Mouse (Mus musculus): Measurements from ENCODE around the gene Mios. TPM values are rescaled to one million over a fixed set of nuclear protein-coding genes. Genes with fewer than 3 reads are reported as not detected.

Gene Mios
- 13.1 and 14.3 TPM in 2 replicates for polyA plus RNA-seq (2015; fragmentation: Nextera tagmentation; extraction: Ambion mirVana)

GRCm38 (mm10) chr6:8209047-8209865, at the start of gene Mios:
Gene Mios, plus strand, starts transcription at chr6:8209222.

GRCm38 (mm10) chr6:8192517-8192916, 16.5 kb upstream of the Mios start, which contains the start of gene Col28a1:
Gene Col28a1, minus strand, starts transcription at chr6:8192617.

GRCm38 (mm10) chr6:8259004-8259666, 50.1 kb downstream of the Mios start, which contains the start of the genes Rpa3, Umad1 and Gm45062:
Gene Rpa3, minus strand, starts transcription at chr6:8259173.
Gene Umad1, plus strand, starts transcription at chr6:8259288.
Gene Gm45062, plus strand, starts transcription at chr6:8259450.

Other genes starting within 250 kb of the Mios start
- gene Col28a1, start 16.6 kb upstream of the Mios start, polyA plus RNA-seq (2015; fragmentation: Nextera tagmentation; extraction: Ambion mirVana): 0.59 and 0.79 TPM in 2 replicates
- 71.1 and 80.7 TPM in 2 replicates for gene Rpa3, start 50.0 kb downstream of the Mios start, polyA plus RNA-seq (2015; fragmentation: Nextera tagmentation; extraction: Ambion mirVana)
- 13.6 and 16.4 TPM in 2 replicates for gene Umad1, start 50.1 kb downstream of the Mios start, polyA plus RNA-seq (2015; fragmentation: Nextera tagmentation; extraction: Ambion mirVana)
- 0.50 and 0.92 TPM in 2 replicates for gene Gm45062, start 50.2 kb downstream of the Mios start, polyA plus RNA-seq (2015; fragmentation: Nextera tagmentation; extraction: Ambion mirVana)